Mouse (Mus musculus) olfactory bulb, adult 2 months (tissue): ENCODE results near the gene Tmem245.

Experiments used
- CTCF ChIP-seq: fragments of 200-500 bp; IDR thresholded peaks from 2 replicates; pipeline ENCODE4 v1.5.1; 2012; ENCODE audit warnings: low read depth, mild to moderate bottlenecking, low read length, moderate library complexity; ENCODE audit not compliant: insufficient read depth
- POLR2A ChIP-seq: fragments of 200-500 bp; IDR thresholded peaks from 2 replicates; pipeline ENCODE4 v1.6.1; 2012; ENCODE audit warnings: mild to moderate bottlenecking, low read depth, low read length, moderate library complexity; ENCODE audit not compliant: insufficient read depth

- TF ChIP-seq CTCF = no peak
- no peak for TF ChIP-seq POLR2A
Observed at GRCm38 (mm10) chr4:56901671-56902070, 45.6 kb downstream of the Tmem245 start.
